Mouse (Mus musculus) lung, postnatal 0 days (tissue): ENCODE data around the gene Prss2. TPM values are rescaled to one million over a fixed set of nuclear protein-coding genes. Genes with fewer than 3 reads are reported as not detected.
"Not testable (repeated sequence)": the region's sequence is repeated elsewhere in the genome, so short reads cannot be mapped to it uniquely, and the experiment has no call there.

Experiments used
- ATAC-seq: fragments of 200-750 bp; cut with Nextera tagmentation; 2 replicates; pipeline ENCODE4 v1.8.0; 2017; ENCODE audit warnings: moderate library complexity
- DNase-seq: peaks from one replicate; pipeline ENCODE4 v3.0.0-alpha.2; 2016; ENCODE audit warnings: low spot score
- H3K27ac ChIP-seq: fragments of 300-500 bp; sonication (generic); 2 replicates; pipeline ENCODE4 v1.5.1; 2014; ENCODE audit warnings: antibody characterized with exemption, mild to moderate bottlenecking, low read length, mixed read lengths
- H3K27me3 ChIP-seq: fragments of 300-500 bp; sonication (generic); replicated peaks from 2 replicates; pipeline ENCODE4 v1.6.1; 2014; ENCODE audit warnings: low read length, mixed read lengths; ENCODE audit not compliant: insufficient read depth
- H3K36me3 ChIP-seq: fragments of 300-500 bp; sonication (generic); 2 replicates; pipeline ENCODE4 v1.6.1; 2014; ENCODE audit warnings: low read length, mixed read lengths; ENCODE audit not compliant: insufficient read depth
- H3K4me1 ChIP-seq: fragments of 300-500 bp; sonication (generic); 2 replicates; pipeline ENCODE4 v1.6.1; 2014; ENCODE audit warnings: antibody characterized with exemption, low read depth, low read length, mixed read lengths; ENCODE audit not compliant: insufficient read depth
- H3K4me2 ChIP-seq: fragments of 300-500 bp; sonication (generic); replicated peaks from 2 replicates; pipeline ENCODE4 v1.6.1; 2014; ENCODE audit warnings: low read depth, mild to moderate bottlenecking, low read length, moderate library complexity, mixed read lengths
- H3K4me3 ChIP-seq: fragments of 300-500 bp; sonication (generic); 2 replicates; pipeline ENCODE4 v1.5.1; 2014; ENCODE audit warnings: low read depth, low read length
- H3K9ac ChIP-seq: fragments of 300-500 bp; sonication (generic); replicated peaks from 2 replicates; pipeline ENCODE4 v1.6.1; 2014; ENCODE audit warnings: low read depth, mild to moderate bottlenecking
- H3K9me3 ChIP-seq: fragments of 300-500 bp; sonication (generic); 2 replicates; pipeline ENCODE4 v1.6.1; 2016; ENCODE audit warnings: low read length, mixed read lengths
- CTCF ChIP-seq: IDR thresholded peaks from 2 replicates; pipeline ENCODE4 v1.5.1; 2016; ENCODE audit warnings: antibody characterized with exemption, mild to moderate bottlenecking
- EP300 ChIP-seq: IDR thresholded peaks from 2 replicates; pipeline ENCODE4 v1.6.1; 2016; ENCODE audit warnings: antibody characterized with exemption, mild to moderate bottlenecking, control low read depth
- WGBS: fragments of 180-500 bp; shearing (Covaris S2); extraction: QIAGEN DNeasy Blood & Tissue Kit; methylation state at CpG from one replicate; pipeline ENCODE4 v1.1.7; 2014; 5-methylcytosine and 5-hydroxymethylcytosine counted together
- polyA plus RNA-seq: library from polyadenylated mRNA; unstranded; fragments of >200 nt; fragmentation: Nextera tagmentation; extraction: Ambion mirVana; gene quantifications from 2 replicates; pipeline ENCODE4 v1.2.1, GENCODE M21; 2015

Gene Prss2
- polyA plus RNA-seq, 1 experiment from 2014 or later, result not detected

- no peaks in the 10 kb centered on the region for H3K27me3 ChIP-seq
- DNase-seq, result no peak
- WGBS, result 73% methylated on average over 4 of the region's 4 CpGs
These were observed 10.6 kb downstream of the Prss2 start for GRCm38 (mm10) chr6:41532181-41532580.

GRCm38 (mm10) chr6:41532687-41533284 lies 11.2 kb downstream of the Prss2 start:
- Histone ChIP-seq H3K9me3 (no peaks in the 10 kb centered on the region), H3K9ac (no peak overlapping the region), H3K4me2 (no peak overlapping the region), H3K27ac (no peak overlapping the region), H3K36me3 (no peaks in the 10 kb centered on the region), H3K27me3 (no peaks in the 10 kb centered on the region), H3K4me1 (no peaks in the 10 kb centered on the region), H3K4me3 (no peak overlapping the region)
- ATAC-seq, result no peak
- TF ChIP-seq CTCF, result no peak
- TF ChIP-seq EP300, result no peak
- 79% methylated on average over 8 of the region's 8 CpGs for WGBS
- no peak for DNase-seq

More at GRCm38 (mm10) chr6:41532181-41532580, 10.6 kb downstream of the Prss2 start:
- Histone ChIP-seq H3K4me1 (no peaks in the 10 kb centered on the region), H3K4me3 (no peak overlapping the region), H3K4me2 (no peak overlapping the region), H3K9me3 (no peaks in the 10 kb centered on the region), H3K9ac (no peak overlapping the region), H3K27ac (no peak overlapping the region), H3K36me3 (no peaks in the 10 kb centered on the region)
- ATAC-seq, result no peak
- TF ChIP-seq EP300, result no peak
- TF ChIP-seq CTCF, result no peak

GRCm38 (mm10) chr6:41537376-41537775 lies 15.8 kb downstream of the Prss2 start:
- no peaks in the 10 kb centered on the region for H3K4me1 ChIP-seq
- no peak overlapping the region for H3K4me2 ChIP-seq
- H3K9me3 ChIP-seq, result no peaks in the 10 kb centered on the region
- no peaks in the 10 kb centered on the region for H3K36me3 ChIP-seq
- no peak for ATAC-seq
- TF ChIP-seq EP300 (no peak), CTCF (no peak)
- WGBS, result 88% methylated on average over 1 of the region's 1 CpGs
- DNase-seq, result no peak
- no peak overlapping the region for H3K27ac ChIP-seq
- H3K27me3 ChIP-seq, result no peaks in the 10 kb centered on the region
- H3K9ac ChIP-seq, result no peak overlapping the region
- H3K4me3 ChIP-seq, result no peak overlapping the region

- not testable (repeated sequence) for H3K27me3 ChIP-seq, H3K36me3 ChIP-seq, H3K4me2 ChIP-seq, H3K27ac ChIP-seq, H3K9me3 ChIP-seq, H3K4me1 ChIP-seq, DNase-seq, H3K4me3 ChIP-seq, ATAC-seq, H3K9ac ChIP-seq
- 81% methylated on average over 5 of the region's 8 CpGs for WGBS
These were observed 16.7 kb downstream of the Prss2 start for GRCm38 (mm10) chr6:41538296-41538695.

GRCm38 (mm10) chr6:41540746-41541145 lies 19.2 kb downstream of the Prss2 start:
- H3K4me1 ChIP-seq, result no peaks in the 10 kb centered on the region
- TF ChIP-seq CTCF (no peak), EP300 (no peak)
- no peak overlapping the region for H3K27ac ChIP-seq
- ATAC-seq (no peak), DNase-seq (no peak)
- H3K27me3 ChIP-seq, result no peaks in the 10 kb centered on the region
- no peak overlapping the region for H3K4me2 ChIP-seq
- H3K4me3 ChIP-seq, result no peak overlapping the region
- no peak overlapping the region for H3K9ac ChIP-seq
- H3K9me3 ChIP-seq, result no peaks in the 10 kb centered on the region
- no peaks in the 10 kb centered on the region for H3K36me3 ChIP-seq

- TF ChIP-seq EP300 (no peak), CTCF (no peak)
- no peak for ATAC-seq
- Histone ChIP-seq H3K4me1 (no peaks in the 10 kb centered on the region), H3K9ac (no peak overlapping the region), H3K27me3 (no peaks in the 10 kb centered on the region), H3K4me2 (no peak overlapping the region), H3K4me3 (no peak overlapping the region), H3K36me3 (no peaks in the 10 kb centered on the region), H3K9me3 (no peaks in the 10 kb centered on the region), H3K27ac (no peak overlapping the region)
- DNase-seq, result no peak
- 52% methylated on average over 1 of the region's 1 CpGs for WGBS
These were observed 20.2 kb downstream of the Prss2 start for GRCm38 (mm10) chr6:41541746-41542145.

GRCm38 (mm10) chr6:41542983-41543382 lies 21.4 kb downstream of the Prss2 start:
- Histone ChIP-seq H3K36me3 (no peaks in the 10 kb centered on the region), H3K4me3 (no peak overlapping the region), H3K4me2 (no peak overlapping the region), H3K27me3 (no peaks in the 10 kb centered on the region), H3K27ac (no peak overlapping the region), H3K9ac (no peak overlapping the region), H3K4me1 (no peaks in the 10 kb centered on the region), H3K9me3 (no peaks in the 10 kb centered on the region)
- ATAC-seq (no peak), DNase-seq (no peak)
- 17% methylated on average over 3 of the region's 3 CpGs for WGBS
- TF ChIP-seq CTCF, result no peak
- no peak for TF ChIP-seq EP300
